Mouse (Mus musculus) forebrain, embryonic 14.5 days (tissue): ENCODE results near the gene Ablim1. TPM values are rescaled to one million over a fixed set of nuclear protein-coding genes. Genes with fewer than 3 reads are reported as not detected.

Experiments
- ATAC-seq: fragments of 200-750 bp; cut with Nextera tagmentation; 2 replicates; pipeline ENCODE4 v1.8.0; 2017; ENCODE audit warnings: mild to moderate bottlenecking, moderate library complexity
- DNase-seq: peaks from one replicate; pipeline ENCODE4 v3.0.0-alpha.2; 2015; ENCODE audit warnings: low spot score
- H3K27ac ChIP-seq: fragments of 300-500 bp; sonication (generic); 2 replicates; pipeline ENCODE4 v1.5.1; 2014; ENCODE audit warnings: low read depth, mild to moderate bottlenecking, control low read depth, low read length, moderate library complexity
- H3K27me3 ChIP-seq: fragments of 300-500 bp; sonication (generic); replicated peaks from 2 replicates; pipeline ENCODE4 v1.6.1; 2014; ENCODE audit warnings: low read length, control low read depth, mixed read lengths; ENCODE audit not compliant: control insufficient read depth, insufficient read depth
- H3K36me3 ChIP-seq: fragments of 300-500 bp; sonication (generic); 2 replicates; pipeline ENCODE4 v1.6.1; 2014; ENCODE audit warnings: low read length, control low read depth; ENCODE audit not compliant: control insufficient read depth, insufficient read depth
- H3K4me1 ChIP-seq: fragments of 300-500 bp; sonication (generic); 2 replicates; pipeline ENCODE4 v1.6.1; 2014; ENCODE audit warnings: antibody characterized with exemption, low read length, control low read depth; ENCODE audit not compliant: control insufficient read depth, insufficient read depth
- H3K4me2 ChIP-seq: fragments of 300-500 bp; sonication (generic); 2 replicates; pipeline ENCODE4 v1.6.1; 2014; ENCODE audit warnings: mild to moderate bottlenecking, control low read depth, low read length
- H3K4me3 ChIP-seq: fragments of 300-500 bp; sonication (generic); 2 replicates; pipeline ENCODE4 v1.5.1; 2014; ENCODE audit warnings: low read depth, low read length, control low read depth
- H3K9ac ChIP-seq: fragments of 300-500 bp; sonication (generic); 2 replicates; pipeline ENCODE4 v1.6.1; 2014; ENCODE audit warnings: mild to moderate bottlenecking, low read length, control low read depth, moderate library complexity
- H3K9me3 ChIP-seq: fragments of 300-500 bp; sonication (generic); replicated peaks from 2 replicates; pipeline ENCODE4 v1.6.1; 2016; ENCODE audit warnings: low read length, control low read depth, mixed read lengths; ENCODE audit not compliant: control insufficient read depth
- WGBS: fragments of 180-500 bp; shearing (Covaris S2); extraction: QIAGEN DNeasy Blood & Tissue Kit; methylation state at CpG from one replicate; pipeline ENCODE4 v1.1.7; 2014; 5-methylcytosine and 5-hydroxymethylcytosine counted together
- polyA plus RNA-seq: library from polyadenylated mRNA; unstranded; fragments of >200 nt; fragmentation: Nextera tagmentation; extraction: Ambion mirVana; gene quantifications from 2 replicates; pipeline ENCODE4 v1.2.1, GENCODE M21; 2014

Gene Ablim1
- polyA plus RNA-seq, 1 experiment from 2014 or later: 24.0 TPM

GRCm38 (mm10) chr19:57111301-57111700 lies 203.4 kb downstream of the Ablim1 start:
- Histone ChIP-seq H3K4me1 (peaks cover 2% of the 10 kb centered on the region; the same call in 1 of the 2 replicates), H3K27ac (no peak overlapping the region), H3K36me3 (0 out of 2 replicates have a peak, but pooled peaks cover 2% of the 10 kb centered on the region), H3K9ac (no peak overlapping the region), H3K4me3 (no peak overlapping the region), H3K9me3 (no peaks in the 10 kb centered on the region), H3K4me2 (no peak overlapping the region), H3K27me3 (no peaks in the 10 kb centered on the region)
- DNase-seq: no peak
- ATAC-seq: no peak
- 88% methylated on average over 6 of the region's 6 CpGs for WGBS

GRCm38 (mm10) chr19:57109620-57110019 lies 205.1 kb downstream of the Ablim1 start:
- Histone ChIP-seq H3K27ac (no peak overlapping the region), H3K27me3 (no peaks in the 10 kb centered on the region), H3K9ac (no peak overlapping the region), H3K9me3 (no peaks in the 10 kb centered on the region), H3K4me3 (no peak overlapping the region), H3K4me2 (no peak overlapping the region), H3K36me3 (0 out of 2 replicates have a peak, but pooled peaks cover 2% of the 10 kb centered on the region), H3K4me1 (peaks cover 2% of the 10 kb centered on the region; the same call in 1 of the 2 replicates)
- DNase-seq (no peak), ATAC-seq (no peak)
- 89% methylated on average over 7 of the region's 7 CpGs for WGBS

GRCm38 (mm10) chr19:57106513-57106912 lies 208.2 kb downstream of the Ablim1 start:
- no peak overlapping the region for H3K4me3 ChIP-seq
- no peaks in the 10 kb centered on the region for H3K27me3 ChIP-seq
- no peak for DNase-seq
- WGBS: 80% methylated on average over 6 of the region's 6 CpGs
- H3K9ac ChIP-seq: no peak overlapping the region
- 0 out of 2 replicates have a peak, but pooled peaks cover 2% of the 10 kb centered on the region for H3K36me3 ChIP-seq
- no peaks in the 10 kb centered on the region for H3K4me1 ChIP-seq
- no peak overlapping the region for H3K4me2 ChIP-seq
- H3K9me3 ChIP-seq: no peaks in the 10 kb centered on the region
- no peak for ATAC-seq
- no peak overlapping the region for H3K27ac ChIP-seq

DNA sequence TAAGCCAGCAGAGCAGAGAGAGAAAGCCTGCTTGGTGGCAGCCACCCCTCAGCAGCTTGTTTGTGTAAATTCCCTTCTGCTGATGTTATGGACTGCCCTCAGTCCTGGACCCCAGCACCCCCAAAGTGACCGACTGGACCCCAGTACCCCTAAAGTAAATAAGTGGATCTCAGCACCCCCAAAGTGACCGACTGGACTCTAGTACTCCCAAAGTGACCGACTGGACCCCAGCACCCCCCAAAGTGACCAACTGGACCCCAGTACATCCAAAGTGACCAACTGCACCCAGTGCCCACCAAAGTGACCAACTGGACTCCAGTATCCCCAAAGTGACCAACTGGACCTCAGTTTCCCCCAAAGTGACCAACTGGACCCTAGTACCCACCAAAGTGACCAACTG lies 208.7 kb downstream of the Ablim1 start:
- H3K9me3 ChIP-seq: no peaks in the 10 kb centered on the region
- DNase-seq: no peak
- WGBS: 98% methylated on average over 3 of the region's 3 CpGs

GRCm38 (mm10) chr19:57105156-57105555 lies 209.6 kb downstream of the Ablim1 start:
- H3K4me2 ChIP-seq: no peak overlapping the region
- no peak overlapping the region for H3K27ac ChIP-seq
- ATAC-seq: no peak
- DNase-seq: no peak
- 0 out of 2 replicates have a peak, but pooled peaks cover 2% of the 10 kb centered on the region for H3K36me3 ChIP-seq
- no peak overlapping the region for H3K4me3 ChIP-seq
- no peaks in the 10 kb centered on the region for H3K4me1 ChIP-seq
- H3K9ac ChIP-seq: no peak overlapping the region
- H3K9me3 ChIP-seq: no peaks in the 10 kb centered on the region
- H3K27me3 ChIP-seq: no peaks in the 10 kb centered on the region
- 73% methylated on average over 6 of the region's 6 CpGs for WGBS

More for the DNA sequence above, 208.7 kb downstream of the Ablim1 start:
- H3K4me3 ChIP-seq: no peak overlapping the region
- H3K9ac ChIP-seq: no peak overlapping the region
- H3K27ac ChIP-seq: no peak overlapping the region
- no peaks in the 10 kb centered on the region for H3K4me1 ChIP-seq
- no peak for ATAC-seq
- H3K4me2 ChIP-seq: no peak overlapping the region
- no peaks in the 10 kb centered on the region for H3K27me3 ChIP-seq
- H3K36me3 ChIP-seq: 0 out of 2 replicates have a peak, but pooled peaks cover 2% of the 10 kb centered on the region

DNA sequence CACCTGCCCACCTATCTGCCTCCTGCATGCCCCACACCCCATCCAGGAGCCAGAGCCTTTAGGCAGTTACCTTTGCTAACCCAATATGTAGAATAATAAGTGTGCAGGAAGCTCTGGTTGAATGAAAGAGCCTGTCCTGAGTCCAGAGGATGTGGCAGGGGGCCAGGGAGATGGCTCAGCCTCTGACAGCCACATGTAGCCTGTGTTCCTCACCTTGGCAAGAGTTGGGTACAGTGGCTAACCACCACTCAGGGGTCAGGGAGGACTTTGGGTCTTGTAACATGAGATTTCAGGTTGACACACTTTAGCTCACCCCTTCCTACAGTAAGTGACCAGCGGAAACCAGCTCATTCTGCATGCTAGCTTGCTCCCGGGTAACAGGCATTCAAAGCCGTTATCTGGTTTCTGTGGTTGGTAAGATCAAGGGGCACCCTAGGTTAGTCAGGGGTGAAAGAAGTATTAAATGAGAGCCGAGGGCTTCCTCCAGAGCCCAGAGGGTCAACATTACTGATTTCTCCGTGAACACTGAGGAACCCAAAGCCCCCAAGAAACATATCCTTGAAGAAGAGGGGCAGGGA lies 210.5 kb downstream of the Ablim1 start:
- H3K4me2 ChIP-seq: no peak overlapping the region
- no peak overlapping the region for H3K4me3 ChIP-seq
- no peak overlapping the region for H3K27ac ChIP-seq
- H3K36me3 ChIP-seq: 0 out of 2 replicates have a peak, but pooled peaks cover 2% of the 10 kb centered on the region
- ATAC-seq (no peak), DNase-seq (no peak)
- H3K9me3 ChIP-seq: no peaks in the 10 kb centered on the region
- no peak overlapping the region for H3K9ac ChIP-seq
- H3K4me1 ChIP-seq: no peaks in the 10 kb centered on the region
- 77% methylated on average over 5 of the region's 5 CpGs for WGBS
- no peaks in the 10 kb centered on the region for H3K27me3 ChIP-seq

- H3K27ac ChIP-seq: no peak overlapping the region
- H3K4me3 ChIP-seq: no peak overlapping the region
- no peak overlapping the region for H3K9ac ChIP-seq
- no peak for DNase-seq
- ATAC-seq: no peak
- 0 out of 2 replicates have a peak, but pooled peaks cover 2% of the 10 kb centered on the region for H3K36me3 ChIP-seq
- H3K4me1 ChIP-seq: no peaks in the 10 kb centered on the region
- no peak overlapping the region for H3K4me2 ChIP-seq
- H3K27me3 ChIP-seq: no peaks in the 10 kb centered on the region
- H3K9me3 ChIP-seq: no peaks in the 10 kb centered on the region
- 83% methylated on average over 4 of the region's 4 CpGs for WGBS
These were observed 211.3 kb downstream of the Ablim1 start for GRCm38 (mm10) chr19:57103360-57103958.

DNA sequence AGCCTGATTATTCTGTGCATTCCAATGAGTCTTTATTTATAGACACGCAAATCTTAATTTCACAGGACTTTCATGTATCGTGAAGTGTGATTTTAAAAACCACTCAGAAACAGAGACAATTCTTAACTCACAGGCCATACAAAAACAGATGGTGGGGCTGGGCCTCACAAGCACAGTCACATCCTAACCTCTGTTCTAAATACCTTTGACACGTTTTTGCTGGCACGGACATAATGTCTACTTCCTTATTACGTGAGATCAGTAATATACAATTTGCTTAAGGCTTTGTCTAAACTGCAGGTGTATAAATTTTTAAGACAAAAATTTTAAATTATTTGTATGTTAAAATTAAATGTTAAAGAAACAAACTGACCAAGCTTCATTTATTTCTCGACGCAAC lies 212.7 kb downstream of the Ablim1 start:
- 0 out of 2 replicates have a peak, but pooled peaks cover 2% of the 10 kb centered on the region for H3K36me3 ChIP-seq
- H3K9ac ChIP-seq: no peak overlapping the region
- no peak for DNase-seq
- no peak overlapping the region for H3K27ac ChIP-seq
- no peak overlapping the region for H3K4me2 ChIP-seq
- no peaks in the 10 kb centered on the region for H3K4me1 ChIP-seq
- ATAC-seq: no peak
- 84% methylated on average over 7 of the region's 7 CpGs for whole genome bisulfite sequencing
- H3K9me3 ChIP-seq: no peaks in the 10 kb centered on the region
- no peak overlapping the region for H3K4me3 ChIP-seq
- H3K27me3 ChIP-seq: no peaks in the 10 kb centered on the region

- H3K4me2 ChIP-seq: no peak overlapping the region
- H3K4me1 ChIP-seq: no peaks in the 10 kb centered on the region
- DNase-seq (no peak), ATAC-seq (no peak)
- H3K9me3 ChIP-seq: no peaks in the 10 kb centered on the region
- no peak overlapping the region for H3K27ac ChIP-seq
- no peaks in the 10 kb centered on the region for H3K36me3 ChIP-seq
- 95% methylated on average over 11 of the region's 11 CpGs for WGBS
- H3K9ac ChIP-seq: no peak overlapping the region
- no peak overlapping the region for H3K4me3 ChIP-seq
- no peaks in the 10 kb centered on the region for H3K27me3 ChIP-seq
These were observed 213.8 kb downstream of the Ablim1 start for GRCm38 (mm10) chr19:57100753-57101446.
